Mouse (Mus musculus): ENCODE results near the gene Taar7e.

GRCm38 (mm10) chr10:24085936-24086335 lies 48.5 kb downstream of the Taar7e start:
- TF ChIP-seq GATA1 (IDR thresholded peaks at IDR 0.05; ENCODE audit: borderline replicate concordance, low read length) (no peak), CTCF (IDR thresholded peaks at IDR 0.05; ENCODE audit: low read depth, low read length) (no peak), TAL1 (conservative IDR thresholded peaks at IDR 0.05; ENCODE audit: low read depth, low read length) (no peak), GATA2 (IDR thresholded peaks at IDR 0.05; ENCODE audit: borderline replicate concordance, low read depth, low read length) (no peak)

Data from G1E (cell line).